Mouse (Mus musculus): ENCODE data around the gene Gckr. TPM values are rescaled to one million over a fixed set of nuclear protein-coding genes. Genes with fewer than 3 reads are reported as not detected.
A peak's percentile ranks its signal among the peaks of the same experiment; 100 is the strongest.

The Gckr gene
- polyA plus RNA-seq, 1 experiment from 2014 or later, result 12.1 TPM

DNA sequence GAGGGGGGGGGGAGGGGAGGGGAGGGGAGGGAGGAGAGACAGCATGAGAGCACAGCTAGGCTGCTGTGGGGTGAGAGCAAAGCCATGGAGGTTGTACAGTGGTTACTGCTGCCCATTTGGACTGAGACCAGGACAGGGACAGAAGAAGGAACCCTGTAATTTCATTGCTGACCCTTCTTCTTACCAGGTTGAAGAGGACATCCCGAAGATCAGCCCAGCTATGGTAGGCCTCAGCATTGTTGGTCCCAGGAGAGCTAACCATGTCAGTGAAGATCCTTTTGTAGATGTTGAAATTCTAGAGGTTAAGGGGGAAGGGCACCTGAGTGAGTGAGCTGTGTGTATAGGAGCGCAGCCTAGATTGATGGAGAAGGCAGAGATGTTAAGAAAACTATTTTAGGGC is 41.9 kb upstream of the Gckr start:
- Histone ChIP-seq H3K4me2 (no peak overlapping the region), H3K9me3 (ENCODE audit: control insufficient read depth, low read length) (no peaks in the 10 kb centered on the region), H3K9ac (ENCODE audit: low read depth, low read length) (no peak overlapping the region), H3K27ac (ENCODE audit: low read depth, low read length) (no peak overlapping the region), H3K4me1 (replicated peaks; ENCODE audit: control insufficient read depth, insufficient read depth, low read length) (peaks cover 6% of the 10 kb centered on the region; the same call in 1 of the 2 replicates), H3K4me3 (ENCODE audit: low read depth, low read length) (no peak overlapping the region), H3K36me3 (ENCODE audit: control insufficient read depth, insufficient read depth, low read length) (peaks cover 13% of the 10 kb centered on the region), H3K27me3 (replicated peaks; ENCODE audit: control insufficient read depth, insufficient read depth, low read length) (no peaks in the 10 kb centered on the region)
- WGBS, result 94% methylated on average over 2 of the region's 2 CpGs
- ATAC-seq (replicated peaks; ENCODE audit: low FRiP score) (no peak), DNase-seq (ENCODE audit: low spot score) (peak; percentile 26)

DNA sequence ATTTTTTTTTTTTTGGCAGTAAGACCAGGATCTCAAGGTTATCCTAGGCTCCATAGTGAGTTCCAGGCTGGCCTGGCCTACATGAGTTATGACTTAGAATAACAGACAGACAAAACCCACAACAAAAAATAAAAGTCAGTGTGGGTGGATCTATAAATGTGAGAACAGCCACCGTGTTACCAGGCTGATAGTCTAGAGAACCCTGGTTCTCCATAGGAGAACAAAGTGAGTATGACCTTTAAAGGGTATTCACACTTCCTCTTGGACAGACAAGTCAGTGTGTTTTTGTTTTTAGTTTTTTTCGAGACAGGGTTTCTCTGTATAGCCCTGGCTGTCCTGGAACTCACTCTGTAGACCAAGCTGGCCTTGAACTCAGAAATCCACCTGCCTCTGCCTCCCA is 41.3 kb upstream of the Gckr start:
- Histone ChIP-seq H3K9me3 (ENCODE audit: control insufficient read depth, low read length) (no peaks in the 10 kb centered on the region), H3K36me3 (ENCODE audit: control insufficient read depth, insufficient read depth, low read length) (peaks cover 7% of the 10 kb centered on the region), H3K9ac (ENCODE audit: low read depth, low read length) (no peak overlapping the region), H3K4me3 (ENCODE audit: low read depth, low read length) (no peak overlapping the region), H3K4me2 (no peak overlapping the region), H3K4me1 (replicated peaks; ENCODE audit: control insufficient read depth, insufficient read depth, low read length) (peaks cover 5% of the 10 kb centered on the region; the same call in 1 of the 2 replicates), H3K27ac (ENCODE audit: low read depth, low read length) (no peak overlapping the region), H3K27me3 (replicated peaks; ENCODE audit: control insufficient read depth, insufficient read depth, low read length) (no peaks in the 10 kb centered on the region)
- no peak for DNase-seq (ENCODE audit: low spot score)
- 91% methylated on average over 2 of the region's 2 CpGs for WGBS
- no peak for ATAC-seq (replicated peaks; ENCODE audit: low FRiP score)

DNA sequence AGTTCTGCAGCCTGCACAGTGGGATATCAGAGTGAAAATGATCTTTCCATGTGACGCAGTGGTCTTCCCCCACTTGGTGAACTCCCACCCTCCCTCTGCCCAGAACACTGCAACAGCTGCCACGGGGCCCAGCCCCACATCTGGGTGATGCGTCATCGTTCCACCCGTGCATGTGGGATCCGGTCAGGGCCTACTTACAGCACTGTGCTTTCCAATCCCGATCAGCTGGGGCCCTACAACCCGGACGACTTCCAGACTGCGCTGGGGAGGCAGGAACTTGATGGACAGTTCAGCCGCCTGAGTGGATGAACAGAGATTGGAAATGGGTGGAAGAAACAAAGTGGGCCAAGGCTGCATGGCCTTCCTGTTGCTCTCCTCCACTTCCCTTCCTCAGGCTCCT is 39.6 kb upstream of the Gckr start:
- DNase-seq (ENCODE audit: low spot score), result no peak
- H3K9me3 ChIP-seq (ENCODE audit: control insufficient read depth, low read length), result no peaks in the 10 kb centered on the region
- ATAC-seq (replicated peaks; ENCODE audit: low FRiP score), result no peak
- H3K27me3 ChIP-seq (replicated peaks; ENCODE audit: control insufficient read depth, insufficient read depth, low read length), result no peaks in the 10 kb centered on the region
- H3K4me1 ChIP-seq (replicated peaks; ENCODE audit: control insufficient read depth, insufficient read depth, low read length), result no peaks in the 10 kb centered on the region
- WGBS, result 80% methylated on average over 11 of the region's 11 CpGs
- no peak overlapping the region for H3K9ac ChIP-seq (ENCODE audit: low read depth, low read length)
- H3K4me3 ChIP-seq (ENCODE audit: low read depth, low read length), result no peak overlapping the region
- no peak overlapping the region for H3K4me2 ChIP-seq
- no peak overlapping the region for H3K27ac ChIP-seq (ENCODE audit: low read depth, low read length)
- no peaks in the 10 kb centered on the region; the same call in none of the 2 replicates for H3K36me3 ChIP-seq (ENCODE audit: control insufficient read depth, insufficient read depth, low read length)

DNA sequence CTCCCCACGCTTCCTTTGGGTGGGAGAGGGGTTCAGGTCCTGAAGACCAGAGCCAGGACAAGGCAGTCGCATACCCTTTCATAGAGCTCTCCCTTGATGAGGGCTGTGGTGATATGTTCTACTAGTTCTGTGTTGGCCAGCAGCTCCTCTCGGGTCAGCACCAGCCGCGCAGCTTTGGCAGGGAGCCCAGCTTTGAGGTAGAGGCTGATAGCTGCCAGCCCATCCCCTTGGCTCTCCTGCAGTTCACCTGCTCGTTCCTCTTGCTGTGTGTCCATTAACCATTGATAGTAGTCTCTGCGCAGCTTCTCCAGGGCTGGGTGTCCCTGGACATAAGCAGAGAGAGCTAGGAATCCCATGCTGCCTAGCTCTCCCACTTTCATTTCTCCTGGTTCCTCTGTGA is 31.1 kb upstream of the Gckr start:
- Histone ChIP-seq H3K4me3 (ENCODE audit: low read depth, low read length) (no peak overlapping the region), H3K4me2 (no peak overlapping the region), H3K27me3 (replicated peaks; ENCODE audit: control insufficient read depth, insufficient read depth, low read length) (no peaks in the 10 kb centered on the region), H3K4me1 (replicated peaks; ENCODE audit: control insufficient read depth, insufficient read depth, low read length) (no peaks in the 10 kb centered on the region), H3K9ac (ENCODE audit: low read depth, low read length) (no peak overlapping the region), H3K36me3 (ENCODE audit: control insufficient read depth, insufficient read depth, low read length) (peaks cover 10% of the 10 kb centered on the region), H3K9me3 (ENCODE audit: control insufficient read depth, low read length) (no peaks in the 10 kb centered on the region), H3K27ac (ENCODE audit: low read depth, low read length) (no peak overlapping the region)
- no peak for ATAC-seq (replicated peaks; ENCODE audit: low FRiP score)
- DNase-seq (ENCODE audit: low spot score), result no peak
- WGBS, result 85% methylated on average over 7 of the region's 7 CpGs

DNA sequence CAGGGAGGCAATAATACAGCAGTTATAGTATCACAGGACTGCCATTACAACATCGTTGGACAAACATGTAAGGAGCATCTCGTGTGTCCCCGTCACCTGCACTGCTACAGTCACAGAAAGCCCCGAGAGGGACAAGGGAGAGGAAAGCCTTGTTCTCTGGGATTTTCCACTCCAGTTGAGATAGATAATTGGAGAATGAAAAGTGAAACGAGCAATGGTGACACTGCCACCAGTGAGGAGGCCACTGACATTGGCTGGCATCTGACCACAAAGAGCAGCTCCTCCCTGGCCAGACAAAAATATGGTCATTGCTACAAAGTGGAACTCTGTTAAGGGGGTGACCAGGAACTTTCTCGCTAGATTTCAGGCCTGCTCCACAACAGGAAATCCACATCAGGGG is 29.6 kb upstream of the Gckr start:
- no peak overlapping the region for H3K4me2 ChIP-seq
- peaks cover 9% of the 10 kb centered on the region for H3K36me3 ChIP-seq (ENCODE audit: control insufficient read depth, insufficient read depth, low read length)
- no peaks in the 10 kb centered on the region for H3K27me3 ChIP-seq (replicated peaks; ENCODE audit: control insufficient read depth, insufficient read depth, low read length)
- no peaks in the 10 kb centered on the region for H3K4me1 ChIP-seq (replicated peaks; ENCODE audit: control insufficient read depth, insufficient read depth, low read length)
- H3K4me3 ChIP-seq (ENCODE audit: low read depth, low read length), result no peak overlapping the region
- H3K9me3 ChIP-seq (ENCODE audit: control insufficient read depth, low read length), result no peaks in the 10 kb centered on the region
- DNase-seq (ENCODE audit: low spot score) (no peak), ATAC-seq (replicated peaks; ENCODE audit: low FRiP score) (no peak)
- WGBS, result 72% methylated on average over 6 of the region's 6 CpGs
- no peak overlapping the region for H3K27ac ChIP-seq (ENCODE audit: low read depth, low read length)
- H3K9ac ChIP-seq (ENCODE audit: low read depth, low read length), result no peak overlapping the region

DNA sequence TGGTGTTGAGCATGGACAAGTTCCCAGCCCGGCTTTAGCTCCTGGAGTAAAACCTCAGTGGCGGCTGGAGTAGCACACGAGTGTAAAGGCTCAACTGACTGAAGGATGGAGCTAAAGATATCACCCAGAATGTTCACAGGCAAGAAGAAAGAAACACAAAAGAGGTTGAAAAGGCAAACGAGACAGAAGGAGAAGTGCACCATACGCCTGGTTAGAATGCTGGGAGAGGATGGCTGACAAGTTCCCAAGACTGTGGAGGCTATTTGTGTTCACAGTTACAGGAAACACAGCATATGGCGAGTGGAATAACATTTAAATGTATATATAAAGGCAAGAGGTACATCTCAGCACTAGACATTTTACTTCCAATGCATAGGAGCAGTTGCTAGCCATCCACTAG is 24.2 kb upstream of the Gckr start:
- H3K4me3 ChIP-seq (ENCODE audit: low read depth, low read length), result no peak overlapping the region
- H3K9ac ChIP-seq (ENCODE audit: low read depth, low read length), result no peak overlapping the region
- H3K36me3 ChIP-seq (ENCODE audit: control insufficient read depth, insufficient read depth, low read length), result peaks cover 4% of the 10 kb centered on the region
- DNase-seq (ENCODE audit: low spot score), result no peak
- ATAC-seq (replicated peaks; ENCODE audit: low FRiP score), result no peak
- no peak overlapping the region for H3K27ac ChIP-seq (ENCODE audit: low read depth, low read length)
- no peak overlapping the region for H3K4me2 ChIP-seq
- 85% methylated on average over 6 of the region's 6 CpGs for WGBS
- H3K4me1 ChIP-seq (replicated peaks; ENCODE audit: control insufficient read depth, insufficient read depth, low read length), result no peaks in the 10 kb centered on the region
- no peaks in the 10 kb centered on the region for H3K9me3 ChIP-seq (ENCODE audit: control insufficient read depth, low read length)
- H3K27me3 ChIP-seq (replicated peaks; ENCODE audit: control insufficient read depth, insufficient read depth, low read length), result no peaks in the 10 kb centered on the region

DNA sequence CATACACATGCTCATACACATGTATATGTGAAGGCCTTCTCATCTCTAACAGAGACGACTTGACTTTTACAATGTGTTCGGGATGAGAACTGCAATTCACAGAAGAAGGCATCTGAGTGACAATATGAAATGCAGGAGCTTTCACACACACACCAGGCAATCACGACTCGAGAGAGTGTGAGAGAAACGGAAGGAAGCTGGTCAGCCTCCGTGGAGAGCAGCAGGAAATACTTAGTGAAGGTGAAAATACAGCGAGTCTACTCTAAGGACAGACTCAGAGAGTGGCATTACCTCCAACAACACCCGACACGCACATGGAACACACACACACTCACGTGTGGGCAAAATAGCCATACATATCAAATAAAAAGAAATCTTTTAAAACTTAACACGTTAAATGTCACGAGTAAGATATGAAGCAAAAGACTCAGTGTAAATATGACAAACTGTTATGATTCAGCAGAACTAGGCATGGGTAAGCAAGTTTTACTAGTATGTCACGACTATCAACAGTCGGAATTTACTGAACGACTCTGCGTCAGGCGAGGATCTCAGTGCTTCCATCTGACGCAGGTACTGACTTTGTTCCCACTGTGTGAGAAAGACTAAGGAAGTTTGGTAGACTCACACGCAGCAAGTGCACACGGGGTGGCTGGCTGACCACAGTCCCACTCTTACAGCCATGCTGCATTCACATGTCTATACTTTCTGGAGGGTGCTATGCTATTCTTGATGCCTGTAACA is 17.8 kb upstream of the Gckr start:
- Histone ChIP-seq H3K9me3 (ENCODE audit: control insufficient read depth, low read length) (no peaks in the 10 kb centered on the region), H3K36me3 (ENCODE audit: control insufficient read depth, insufficient read depth, low read length) (peaks cover 2% of the 10 kb centered on the region; the same call in 1 of the 2 replicates), H3K27me3 (replicated peaks; ENCODE audit: control insufficient read depth, insufficient read depth, low read length) (no peaks in the 10 kb centered on the region), H3K27ac (ENCODE audit: low read depth, low read length) (no peak overlapping the region), H3K4me2 (no peak overlapping the region), H3K4me3 (ENCODE audit: low read depth, low read length) (no peak overlapping the region), H3K4me1 (replicated peaks; ENCODE audit: control insufficient read depth, insufficient read depth, low read length) (no peaks in the 10 kb centered on the region), H3K9ac (ENCODE audit: low read depth, low read length) (no peak overlapping the region)
- no peak for DNase-seq (ENCODE audit: low spot score)
- WGBS, result 79% methylated on average over 20 of the region's 20 CpGs
- ATAC-seq (replicated peaks; ENCODE audit: low FRiP score), result no peak

DNA sequence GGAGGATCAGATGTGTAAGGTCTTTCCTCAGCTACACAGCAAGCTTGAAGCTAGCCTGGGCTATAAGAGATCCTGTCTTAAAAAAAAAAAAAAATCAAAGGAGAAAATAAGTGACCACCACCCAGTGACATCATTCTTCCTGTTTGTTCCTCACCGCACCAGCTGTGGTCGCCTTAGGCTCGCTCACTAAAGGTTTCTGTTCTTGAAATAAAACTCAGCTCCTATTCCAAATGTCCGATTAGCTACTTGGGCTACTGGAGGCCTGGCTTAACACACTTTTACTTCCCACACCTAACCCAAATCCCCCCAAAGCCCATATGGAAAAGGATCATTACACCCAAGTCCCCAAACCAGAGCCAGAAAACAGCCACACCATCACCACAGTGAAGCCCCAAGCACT is 9.0 kb upstream of the Gckr start:
- Histone ChIP-seq H3K27me3 (replicated peaks; ENCODE audit: control insufficient read depth, insufficient read depth, low read length) (no peaks in the 10 kb centered on the region), H3K4me1 (replicated peaks; ENCODE audit: control insufficient read depth, insufficient read depth, low read length) (peaks cover 10% of the 10 kb centered on the region; the same call in 1 of the 2 replicates), H3K4me3 (ENCODE audit: low read depth, low read length) (no peak overlapping the region), H3K9me3 (ENCODE audit: control insufficient read depth, low read length) (no peaks in the 10 kb centered on the region), H3K36me3 (ENCODE audit: control insufficient read depth, insufficient read depth, low read length) (no peaks in the 10 kb centered on the region), H3K4me2 (no peak overlapping the region), H3K27ac (ENCODE audit: low read depth, low read length) (no peak overlapping the region), H3K9ac (ENCODE audit: low read depth, low read length) (no peak overlapping the region)
- 38% methylated on average over 4 of the region's 4 CpGs for WGBS
- ATAC-seq (replicated peaks; ENCODE audit: low FRiP score), result no peak
- DNase-seq (ENCODE audit: low spot score), result no peak

DNA sequence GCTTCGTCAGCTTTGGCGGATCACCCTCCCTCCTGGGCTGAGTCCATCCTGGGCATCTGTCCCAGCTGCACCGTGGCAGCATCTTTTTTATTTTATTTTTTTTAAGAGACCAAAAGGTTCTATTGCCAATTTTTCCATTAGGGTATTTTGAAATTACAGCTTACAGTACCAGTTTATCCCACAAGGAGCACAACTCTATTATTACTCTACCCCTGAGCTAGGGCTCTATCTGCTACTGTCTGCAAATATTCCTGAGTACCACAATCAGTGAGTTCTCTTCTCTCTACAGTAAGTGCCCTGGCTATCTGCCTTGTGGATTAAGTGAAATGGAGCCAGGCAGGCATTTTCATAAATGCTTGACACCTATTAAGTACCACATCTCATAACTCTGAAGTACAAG is 8.6 kb upstream of the Gckr start:
- WGBS, result 69% methylated on average over 3 of the region's 3 CpGs
- no peaks in the 10 kb centered on the region for H3K27me3 ChIP-seq (replicated peaks; ENCODE audit: control insufficient read depth, insufficient read depth, low read length)
- ATAC-seq (replicated peaks; ENCODE audit: low FRiP score) (no peak), DNase-seq (ENCODE audit: low spot score) (no peak)
- no peak overlapping the region for H3K9ac ChIP-seq (ENCODE audit: low read depth, low read length)
- H3K36me3 ChIP-seq (ENCODE audit: control insufficient read depth, insufficient read depth, low read length), result no peaks in the 10 kb centered on the region; the same call in 1 of the 2 replicates
- no peak overlapping the region for H3K4me3 ChIP-seq (ENCODE audit: low read depth, low read length)
- no peak overlapping the region for H3K27ac ChIP-seq (ENCODE audit: low read depth, low read length)
- peaks cover 10% of the 10 kb centered on the region; the same call in 1 of the 2 replicates for H3K4me1 ChIP-seq (replicated peaks; ENCODE audit: control insufficient read depth, insufficient read depth, low read length)
- H3K4me2 ChIP-seq, result no peak overlapping the region
- H3K9me3 ChIP-seq (ENCODE audit: control insufficient read depth, low read length), result no peaks in the 10 kb centered on the region

All from liver, embryonic 11.5 days (tissue).